Mouse (Mus musculus): ENCODE data around the gene Itgam.
A peak's percentile ranks its signal among the peaks of the same experiment; 100 is the strongest.

Itgam gene

DNA sequence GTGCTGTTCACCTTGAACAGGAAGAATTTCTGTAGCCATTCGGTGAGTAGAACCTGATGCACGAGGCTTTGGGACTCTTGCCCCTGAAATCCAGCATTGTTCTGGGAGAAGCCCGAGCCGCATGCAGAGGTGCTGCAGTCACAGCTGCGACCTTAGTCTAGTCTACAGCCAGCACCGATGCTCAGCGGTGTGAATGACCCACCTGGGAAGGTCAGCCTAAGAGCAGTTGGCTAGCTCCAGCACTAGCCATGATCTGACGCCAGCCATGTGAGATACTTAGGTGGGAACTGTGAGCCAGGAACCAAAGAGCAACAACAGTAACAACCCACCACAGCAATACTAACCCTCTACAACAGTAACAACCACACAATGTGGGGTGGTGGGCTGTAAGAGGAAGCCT, 4.6 kb upstream of the Itgam start:
- DNase-seq (ENCODE audit: low spot score): no peak

DNA sequence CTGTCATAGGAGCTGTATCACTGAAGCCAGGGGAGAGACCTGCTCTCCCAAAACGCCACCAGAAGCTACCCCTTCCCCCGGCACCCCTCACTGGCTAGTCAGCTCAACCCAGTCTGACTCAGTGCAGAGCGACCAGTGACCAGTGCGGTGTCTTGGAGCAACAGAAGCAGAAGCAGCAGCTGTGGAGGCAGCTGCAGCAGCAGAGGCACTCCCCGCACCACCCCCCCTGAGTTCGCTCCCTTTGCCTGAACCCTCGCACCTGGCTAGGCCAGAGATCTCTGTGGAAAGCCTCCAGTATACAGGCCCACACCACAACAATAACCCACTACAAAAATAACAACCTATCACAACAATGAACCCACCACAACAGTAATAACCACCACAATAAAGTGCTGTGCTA, 3.9 kb upstream of the Itgam start:
- no peak for DNase-seq (ENCODE audit: low spot score)

- no peak for DNase-seq (ENCODE audit: low spot score)
Observed at GRCm38 (mm10) chr7:128059091-128059490, 3.3 kb upstream of the Itgam start.

DNA sequence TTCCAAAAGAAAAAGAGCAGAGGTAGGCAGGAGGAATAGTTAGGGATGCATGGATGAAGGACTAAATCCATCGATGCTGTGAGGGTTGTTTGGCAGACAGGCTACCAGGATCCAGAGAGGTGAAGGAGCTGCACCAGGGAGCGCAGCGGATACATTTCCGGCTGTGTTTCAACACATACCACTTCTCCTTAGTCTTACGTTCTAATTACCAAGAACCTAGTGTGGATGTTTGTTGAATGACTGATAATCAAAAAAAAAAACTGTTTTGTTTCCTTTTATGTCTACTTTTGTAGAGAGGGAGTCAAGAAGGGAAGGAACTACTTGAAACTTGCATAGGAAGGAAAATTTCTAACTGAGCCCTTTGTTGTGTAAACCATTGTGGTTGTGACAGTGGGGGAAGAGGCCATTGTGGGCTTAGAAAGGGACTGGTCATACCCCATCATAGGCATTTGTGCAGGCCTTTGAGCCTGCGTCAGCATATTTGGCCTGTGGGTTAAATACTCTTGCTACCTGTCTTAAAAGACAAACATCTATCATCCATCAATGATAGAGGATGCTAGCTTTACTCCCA, 856 bp downstream of the Itgam start:
- no peak for DNase-seq (ENCODE audit: low spot score)

GRCm38 (mm10) chr7:128065547-128065946, 3.1 kb downstream of the Itgam start:
- DNase-seq (ENCODE audit: low spot score): no peak

DNA sequence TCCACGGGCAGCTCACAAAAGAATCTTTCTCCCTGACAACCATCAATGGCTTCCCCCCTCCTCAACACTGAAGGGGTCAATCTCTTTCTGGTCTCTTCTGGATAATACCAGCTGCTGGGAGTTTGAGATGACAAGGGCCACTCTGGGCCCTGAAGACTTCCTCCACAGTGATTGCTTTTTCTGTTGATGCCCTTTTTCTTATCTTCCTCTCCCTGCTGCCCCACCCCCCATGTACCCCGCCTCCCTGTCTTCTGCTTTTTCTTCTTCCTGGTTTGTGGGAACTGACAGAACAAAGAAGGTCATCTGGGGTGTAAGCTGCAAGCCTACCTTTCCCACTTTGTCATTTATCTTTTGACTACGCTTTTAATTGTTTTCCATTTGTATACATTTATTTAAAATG, 5.4 kb downstream of the Itgam start:
- DNase-seq (ENCODE audit: low spot score): no peak

- no peak for DNase-seq (ENCODE audit: low spot score)
Observed at GRCm38 (mm10) chr7:128069844-128070243, 7.4 kb downstream of the Itgam start.

- no peak for DNase-seq (ENCODE audit: low spot score)
Observed at GRCm38 (mm10) chr7:128071816-128072215, 9.4 kb downstream of the Itgam start.

- DNase-seq (ENCODE audit: low spot score): no peak
Observed at GRCm38 (mm10) chr7:128080012-128080411, 17.6 kb downstream of the Itgam start.

DNA sequence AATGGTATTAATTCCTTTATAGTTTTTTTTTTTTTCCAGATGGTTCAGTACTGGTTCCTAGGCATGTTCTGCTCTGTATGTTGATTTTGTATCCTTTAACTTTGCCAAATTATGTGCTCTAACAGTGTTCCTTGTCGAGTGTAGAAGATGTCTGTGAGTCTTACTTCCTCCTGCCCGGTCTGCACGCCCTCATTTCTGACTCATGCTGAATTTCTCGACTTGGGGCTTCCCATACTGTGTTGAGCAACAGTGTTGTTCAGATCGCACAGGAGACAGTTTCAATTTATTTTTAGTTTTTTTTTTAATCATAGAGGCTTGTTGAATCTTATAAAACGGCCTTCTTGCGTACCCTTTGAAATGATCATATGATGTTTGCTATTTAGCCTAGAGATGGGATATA, 26.7 kb downstream of the Itgam start:
- DNase-seq (ENCODE audit: low spot score): peak; percentile 14

GRCm38 (mm10) chr7:128098135-128098534, 35.7 kb downstream of the Itgam start:
- DNase-seq (ENCODE audit: low spot score): peak; percentile 18

- DNase-seq (ENCODE audit: low spot score): no peak
Observed at GRCm38 (mm10) chr7:128100742-128101357, 38.4 kb downstream of the Itgam start.

GRCm38 (mm10) chr7:128105246-128105645, 42.8 kb downstream of the Itgam start:
- DNase-seq (ENCODE audit: low spot score): no peak

- DNase-seq (ENCODE audit: low spot score): no peak
Observed at GRCm38 (mm10) chr7:128107462-128107861, 45.0 kb downstream of the Itgam start.

- no peak for DNase-seq (ENCODE audit: low spot score)
Observed at GRCm38 (mm10) chr7:128110314-128110713, 47.9 kb downstream of the Itgam start.

- DNase-seq (ENCODE audit: low spot score): no peak
Observed at GRCm38 (mm10) chr7:128112131-128112530, 49.7 kb downstream of the Itgam start.

DNA sequence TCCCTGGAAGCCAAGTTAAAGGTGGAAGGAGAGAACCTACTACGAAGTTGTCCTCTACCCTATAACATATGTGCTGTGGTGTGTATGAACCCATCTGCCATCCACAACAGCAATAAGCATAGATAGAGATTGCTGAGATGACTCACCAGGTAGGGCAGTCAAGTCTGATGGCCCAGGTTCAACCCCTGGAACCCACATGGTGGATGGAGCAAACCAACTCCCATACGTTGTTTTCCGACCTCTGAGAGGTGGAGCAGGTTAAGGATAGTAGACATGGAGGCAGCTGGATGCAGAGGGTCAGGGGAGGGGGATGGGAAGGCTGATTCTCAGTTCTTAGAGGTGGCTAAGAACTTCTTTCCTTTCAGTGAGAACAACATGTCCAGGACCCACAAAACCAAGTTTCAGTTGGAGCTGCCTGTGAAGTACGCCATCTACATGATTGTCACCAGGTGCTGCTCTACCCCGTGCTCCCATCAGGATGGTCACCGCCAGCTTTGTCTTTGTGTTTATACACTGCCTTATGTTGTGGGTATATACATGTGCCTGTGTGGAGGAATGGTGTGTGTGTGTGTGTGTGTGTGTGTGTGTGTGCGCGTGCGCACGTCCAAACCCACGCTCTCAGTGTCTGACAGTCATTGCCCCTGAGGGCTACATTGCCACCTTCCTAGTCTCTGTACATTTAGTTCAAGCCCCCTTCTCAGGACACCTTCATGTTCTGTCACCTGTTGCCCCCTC, 52.1 kb downstream of the Itgam start:
- no peak for DNase-seq (ENCODE audit: low spot score)

DNA sequence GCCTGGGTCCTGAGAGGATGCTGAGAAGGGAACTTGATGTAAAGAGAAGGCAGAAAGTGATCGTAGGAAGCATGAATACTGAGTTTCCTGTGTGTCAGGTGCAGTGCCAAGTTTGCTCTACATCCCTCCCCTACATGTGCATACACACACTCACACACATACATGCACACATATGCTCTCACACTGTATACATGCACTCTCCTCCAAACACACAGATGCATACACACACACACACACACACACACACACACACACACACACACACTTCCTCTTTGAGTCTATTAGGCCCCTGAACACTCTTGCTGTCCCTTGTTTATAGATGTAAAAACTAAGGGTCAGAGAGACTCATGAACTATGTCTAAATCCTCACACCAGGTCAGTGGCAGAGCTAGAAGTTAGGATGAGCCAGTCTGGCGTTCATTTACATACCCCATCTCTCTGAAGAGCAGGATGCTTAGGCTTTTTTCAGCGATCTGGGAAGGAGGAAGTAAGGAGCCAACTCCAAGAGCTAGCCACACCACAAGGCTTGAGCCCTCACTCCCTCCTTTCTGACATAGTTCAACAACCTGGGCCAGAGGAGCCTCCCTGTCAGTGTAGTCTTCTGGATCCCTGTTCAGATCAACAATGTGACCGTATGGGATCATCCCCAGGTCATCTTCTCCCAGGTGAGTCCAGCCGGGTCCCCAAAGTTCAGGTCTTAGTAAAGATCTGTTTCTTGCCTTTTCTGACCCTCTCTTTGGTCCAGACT, 52.9 kb downstream of the Itgam start:
- no peak for DNase-seq (ENCODE audit: low spot score)

GRCm38 (mm10) chr7:128116396-128116795, 54.0 kb downstream of the Itgam start:
- no peak for DNase-seq (ENCODE audit: low spot score)

DNA sequence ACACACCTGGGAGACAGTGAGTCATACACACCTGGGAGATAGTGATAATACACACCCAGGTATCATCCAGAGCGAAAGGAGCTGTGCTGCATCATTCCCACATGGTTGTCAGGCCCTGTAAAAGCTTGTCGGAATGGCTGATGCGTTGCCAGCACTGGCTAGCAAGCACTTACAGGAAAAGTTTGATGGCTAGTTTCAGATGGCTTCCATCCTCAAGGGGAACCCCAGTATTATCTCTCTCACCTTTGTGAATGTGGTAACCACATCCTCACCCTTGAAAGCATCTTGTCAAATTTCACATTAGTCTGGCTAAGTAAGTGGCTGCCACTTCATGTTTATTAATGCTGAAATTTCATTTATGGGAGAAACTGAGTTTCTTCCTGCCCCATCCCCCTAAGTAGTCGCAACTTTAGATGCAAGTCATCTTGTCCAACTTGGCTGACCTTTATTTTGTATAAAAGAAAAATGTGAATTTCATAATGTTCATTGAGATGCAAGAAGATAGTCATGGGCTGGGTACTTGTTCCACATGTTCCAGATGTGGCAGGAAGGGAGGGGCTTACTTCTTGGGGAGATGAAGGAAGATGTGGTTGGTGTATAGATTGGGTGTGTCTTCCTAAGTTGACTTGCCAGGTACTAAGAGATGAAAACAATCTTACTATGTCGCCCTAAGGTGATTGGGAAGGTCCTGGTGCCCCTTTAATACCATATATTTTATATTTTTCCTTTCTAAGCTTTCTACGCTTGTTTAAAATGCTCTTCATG, 57.5 kb downstream of the Itgam start:
- DNase-seq (ENCODE audit: low spot score): no peak

GRCm38 (mm10) chr7:128128741-128129720, 66.6 kb downstream of the Itgam start, which contains the start of gene Itgax:
Gene Itgax (plus strand): TSS chr7:128129547.
- no peak for DNase-seq (ENCODE audit: low spot score)
